Mouse (Mus musculus) kidney, adult 8-10 months (tissue): ENCODE data around the gene Scml4.

Experiments used
- DNase-seq, 2 experiments: peaks; one replicate each; pipeline ENCODE4 v3.0.0; 2022

Scml4 gene

GRCm38 (mm10) chr10:42908562-42908961 lies 48.4 kb downstream of the Scml4 start:
- DNase-seq: no peak

GRCm38 (mm10) chr10:42910567-42910966 lies 50.4 kb downstream of the Scml4 start:
- no peak for DNase-seq

- DNase-seq: no peak
Measured at GRCm38 (mm10) chr10:42912056-42912455, 51.9 kb downstream of the Scml4 start.

GRCm38 (mm10) chr10:42913196-42913595 lies 53.0 kb downstream of the Scml4 start:
- DNase-seq: no peak

- no peak for DNase-seq
Measured at GRCm38 (mm10) chr10:42914146-42914545, 54.0 kb downstream of the Scml4 start.

GRCm38 (mm10) chr10:42917355-42917754 lies 57.2 kb downstream of the Scml4 start:
- DNase-seq: no peak

GRCm38 (mm10) chr10:42919786-42920185 lies 59.6 kb downstream of the Scml4 start:
- DNase-seq: no peak

- no peak for DNase-seq
Measured at GRCm38 (mm10) chr10:42925103-42925866, 65.1 kb downstream of the Scml4 start.

GRCm38 (mm10) chr10:42930121-42930650 lies 70.0 kb downstream of the Scml4 start:
- no peak for DNase-seq

- no peak for DNase-seq
Measured at GRCm38 (mm10) chr10:42932862-42933480, 72.8 kb downstream of the Scml4 start.

GRCm38 (mm10) chr10:42934672-42935071 lies 74.5 kb downstream of the Scml4 start:
- no peak for DNase-seq

GRCm38 (mm10) chr10:42936205-42936604 lies 76.0 kb downstream of the Scml4 start:
- no peak for DNase-seq

GRCm38 (mm10) chr10:42938361-42938760 lies 78.2 kb downstream of the Scml4 start:
- DNase-seq: no peak

GRCm38 (mm10) chr10:42939691-42940090 lies 79.5 kb downstream of the Scml4 start:
- DNase-seq: no peak

- no peak for DNase-seq
Measured at GRCm38 (mm10) chr10:42940193-42941050, 80.3 kb downstream of the Scml4 start.

GRCm38 (mm10) chr10:42941278-42941677 lies 81.1 kb downstream of the Scml4 start:
- no peak for DNase-seq

- DNase-seq: peak; percentile 39 to 40
Measured at GRCm38 (mm10) chr10:42941697-42942221, 81.6 kb downstream of the Scml4 start.

- DNase-seq: no peak
Measured at GRCm38 (mm10) chr10:42942300-42942699, 82.1 kb downstream of the Scml4 start.

GRCm38 (mm10) chr10:42945316-42945715 lies 85.1 kb downstream of the Scml4 start:
- no peak for DNase-seq

- no peak for DNase-seq
Measured at GRCm38 (mm10) chr10:42947336-42947735, 87.2 kb downstream of the Scml4 start.

GRCm38 (mm10) chr10:42950252-42950751 lies 90.1 kb downstream of the Scml4 start:
- DNase-seq: no peak
